Mouse (Mus musculus) lung, adult 2 months (tissue): ENCODE results near the gene Vamp2. TPM values are rescaled to one million over a fixed set of nuclear protein-coding genes. Genes with fewer than 3 reads are reported as not detected.

Source experiments
- DNase-seq: peaks from one replicate; pipeline ENCODE4 v3.0.0; 2022
- H3K4me1 ChIP-seq: fragments of 200-500 bp; 2 replicates; pipeline ENCODE4 v1.6.1; 2011; ENCODE audit warnings: low read length; ENCODE audit not compliant: control insufficient read depth, insufficient read depth
- H3K4me3 ChIP-seq: fragments of 200-500 bp; replicated peaks from 2 replicates; pipeline ENCODE3; 2011; ENCODE audit warnings: low read depth, mild to moderate bottlenecking, control low read depth, low read length; ENCODE audit errors: extremely low read depth
- CTCF ChIP-seq: fragments of 200-500 bp; IDR thresholded peaks from 2 replicates; pipeline ENCODE4 v1.5.1; 2011; ENCODE audit warnings: mild to moderate bottlenecking, low read length, control low read depth; ENCODE audit not compliant: insufficient read depth
- POLR2A ChIP-seq: fragments of 200-500 bp; IDR thresholded peaks from 2 replicates; pipeline ENCODE4 v1.6.1; 2011; ENCODE audit warnings: low read depth, mild to moderate bottlenecking, control low read depth, low read length, borderline replicate concordance; ENCODE audit errors: extremely low read depth
- WGBS: fragments of 180-500 bp; shearing (Covaris S2); methylation state at CpG from one replicate; pipeline ENCODE4 v1.1.7; 2018; 5-methylcytosine and 5-hydroxymethylcytosine counted together
- polyA plus RNA-seq: library from polyadenylated mRNA; depleted of rRNA; stranded (reverse); fragments of >200 nt; gene quantifications from 2 replicates; pipeline ENCODE4 v1.2.3, GENCODE M21; 2012

Gene Vamp2
- polyA plus RNA-seq, 1 experiment = 120 TPM

GRCm38 (mm10) chr11:69118765-69119164, 30.5 kb downstream of the Vamp2 start:
- peak overlapping the region; percentile 76 for H3K4me3 ChIP-seq
- peak; percentile 84 for DNase-seq
- WGBS = 3% methylated on average over 15 of the region's 15 CpGs
- peaks cover 3% of the 10 kb centered on the region; the same call in 1 of the 2 replicates for H3K4me1 ChIP-seq
- TF ChIP-seq POLR2A (no peak), CTCF (no peak)

GRCm38 (mm10) chr11:69119446-69120155, 31.3 kb downstream of the Vamp2 start:
- WGBS = 73% methylated on average over 14 of the region's 14 CpGs
- DNase-seq = no peak
- no peak for TF ChIP-seq POLR2A
- Histone ChIP-seq H3K4me1 (peaks cover 3% of the 10 kb centered on the region; the same call in 1 of the 2 replicates), H3K4me3 (no peak overlapping the region)

GRCm38 (mm10) chr11:69120221-69121000, 32.1 kb downstream of the Vamp2 start, which contains the start of gene Hes7:
Gene Hes7, plus strand, starts transcription at chr11:69120404.
- WGBS = 20% methylated on average over 27 of the region's 27 CpGs
- no peak for TF ChIP-seq CTCF
- TF ChIP-seq POLR2A = no peak
- DNase-seq = no peak
- peaks cover 3% of the 10 kb centered on the region; the same call in 1 of the 2 replicates for H3K4me1 ChIP-seq
- H3K4me3 ChIP-seq = peak within 1 kb of the TSS; percentile 74

GRCm38 (mm10) chr11:69121001-69121740, 32.9 kb downstream of the Vamp2 start:
- H3K4me3 ChIP-seq = peak overlapping the region; percentile 74
- TF ChIP-seq POLR2A (no peak), CTCF (no peak)
- DNase-seq = peak; percentile 54
- 6% methylated on average over 33 of the region's 33 CpGs for WGBS
- peaks cover 9% of the 10 kb centered on the region; the same call in 1 of the 2 replicates for H3K4me1 ChIP-seq

GRCm38 (mm10) chr11:69121741-69122335, 33.5 kb downstream of the Vamp2 start:
- Histone ChIP-seq H3K4me3 (peak overlapping the region; percentile 74), H3K4me1 (peaks cover 9% of the 10 kb centered on the region; the same call in 1 of the 2 replicates)
- no peak for DNase-seq
- WGBS = 3% methylated on average over 32 of the region's 32 CpGs
- no peak for TF ChIP-seq CTCF
- no peak for TF ChIP-seq POLR2A

- H3K4me1 ChIP-seq = peaks cover 9% of the 10 kb centered on the region; the same call in 1 of the 2 replicates
- peak within 1 kb of the TSS; percentile 74 for H3K4me3 ChIP-seq
- under 1% methylated on average over 62 of the region's 66 CpGs for WGBS
- DNase-seq = peak; percentile 87
- peak; percentile 29; the same call in 1 of the 2 replicates for TF ChIP-seq CTCF
- TF ChIP-seq POLR2A = no peak; the same call in 1 of the 2 replicates
Observed at GRCm38 (mm10) chr11:69122336-69122951, 34.2 kb downstream of the Vamp2 start, which contains the start of gene 9130213A22Rik. Gene 9130213A22Rik, minus strand, starts transcription at chr11:69122589.

- WGBS = under 1% methylated on average over 29 of the region's 29 CpGs
- peak; percentile 83 for DNase-seq
- no peak for TF ChIP-seq POLR2A
- TF ChIP-seq CTCF = no peak
- Histone ChIP-seq H3K4me1 (peaks cover 9% of the 10 kb centered on the region; the same call in 1 of the 2 replicates), H3K4me3 (peak overlapping the region; percentile 74)
Observed at GRCm38 (mm10) chr11:69123056-69123692, 34.9 kb downstream of the Vamp2 start.
